Mouse (Mus musculus): ENCODE data around the gene Map3k13.
A peak's percentile ranks its signal among the peaks of the same experiment; 100 is the strongest.
"Not testable (repeated sequence)": the region's sequence is repeated elsewhere in the genome, so short reads cannot be mapped to it uniquely, and the experiment has no call there.

Gene Map3k13

DNA sequence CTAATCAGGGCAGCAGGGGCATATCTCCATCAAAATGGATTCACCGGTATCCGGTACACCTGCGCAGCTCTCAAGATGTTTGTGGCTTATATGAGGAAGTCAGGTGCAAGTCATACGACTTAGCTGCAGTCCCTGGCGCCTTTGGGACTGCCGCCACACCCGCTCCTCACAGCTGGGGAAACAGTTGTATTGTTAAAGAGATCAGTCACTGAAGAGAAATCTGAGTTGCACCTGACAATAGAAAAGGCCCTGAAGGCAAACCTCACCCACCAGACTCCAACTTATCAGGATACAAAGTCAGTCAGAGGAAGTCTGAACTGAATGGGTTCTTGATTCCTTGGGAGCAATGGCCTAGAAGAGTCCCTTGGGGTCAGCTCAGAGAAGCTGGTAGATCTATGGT is 13.6 kb downstream of the Map3k13 start:
- DNase-seq (ENCODE audit: low read depth, low spot score), result not testable (repeated sequence)

DNA sequence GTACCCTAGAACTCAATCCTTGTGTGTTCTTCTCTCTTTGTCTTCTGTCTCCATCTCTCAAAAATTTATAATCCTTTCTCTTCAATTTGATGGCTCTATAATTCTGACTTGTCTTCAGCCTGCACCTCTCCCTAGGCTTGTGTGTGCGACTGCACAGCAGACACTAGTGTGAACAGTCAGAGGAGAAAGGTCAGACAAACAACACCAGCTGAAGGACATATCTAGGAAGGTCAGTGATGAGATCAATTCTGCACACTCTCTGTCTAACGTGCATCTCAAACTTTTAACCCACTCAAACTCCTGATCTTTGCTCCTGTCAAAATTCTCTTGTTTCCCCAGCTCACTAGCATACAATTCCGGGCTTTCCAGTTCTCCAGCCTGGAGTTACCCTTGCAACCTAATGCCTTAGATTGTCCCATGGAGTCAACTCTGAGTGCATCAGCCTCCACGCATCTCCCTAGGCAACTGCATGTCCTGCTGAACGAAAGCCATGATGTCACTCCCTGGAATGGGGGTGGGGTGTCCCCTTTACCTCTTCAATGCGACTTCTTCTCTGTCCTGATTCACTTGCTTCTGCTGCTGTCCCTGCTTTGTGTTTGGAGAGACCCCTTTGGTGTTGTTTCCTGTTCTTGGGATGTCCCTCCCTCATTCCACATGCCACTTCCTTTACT is 19.2 kb downstream of the Map3k13 start:
- no peak for DNase-seq (ENCODE audit: low read depth, low spot score)

DNA sequence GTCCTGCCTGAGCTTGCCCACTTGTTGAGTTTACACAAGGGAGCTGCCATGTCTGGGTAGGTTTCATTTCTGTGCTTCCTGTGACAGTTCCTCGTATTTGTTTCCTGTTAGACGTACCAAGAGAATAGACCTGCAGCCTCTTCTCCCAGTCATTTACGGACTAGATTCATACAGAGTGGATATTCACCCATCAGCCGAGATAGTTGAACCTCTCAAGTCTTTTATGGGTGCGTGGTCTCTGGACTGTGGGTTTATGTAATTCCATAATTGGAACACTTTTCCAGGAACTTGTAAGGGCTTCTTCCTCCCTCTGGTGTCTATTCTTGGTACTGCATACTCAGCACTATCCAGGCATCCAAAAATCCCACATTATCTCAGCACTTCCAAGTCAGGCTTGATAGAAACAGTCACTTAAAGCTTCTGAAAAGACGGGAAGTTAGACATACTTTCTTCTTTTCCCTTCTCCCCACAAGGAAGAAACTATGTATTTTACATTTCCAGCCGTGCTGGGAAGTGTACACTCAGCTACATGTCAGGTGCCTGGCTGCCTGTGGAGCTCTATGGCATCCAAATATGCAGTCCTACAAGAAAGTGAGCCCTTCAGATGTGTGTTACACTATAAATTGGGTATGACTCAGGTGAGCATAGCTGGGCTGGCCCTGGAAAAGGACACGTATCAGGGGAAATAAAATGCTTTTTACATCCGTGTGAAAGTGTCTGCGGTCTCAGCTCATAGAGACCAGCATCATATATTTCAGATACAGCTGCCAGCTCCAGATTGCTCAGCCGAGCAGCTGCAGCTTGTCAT is 20.9 kb downstream of the Map3k13 start:
- DNase-seq (ENCODE audit: low read depth, low spot score), result peak; percentile 63

DNA sequence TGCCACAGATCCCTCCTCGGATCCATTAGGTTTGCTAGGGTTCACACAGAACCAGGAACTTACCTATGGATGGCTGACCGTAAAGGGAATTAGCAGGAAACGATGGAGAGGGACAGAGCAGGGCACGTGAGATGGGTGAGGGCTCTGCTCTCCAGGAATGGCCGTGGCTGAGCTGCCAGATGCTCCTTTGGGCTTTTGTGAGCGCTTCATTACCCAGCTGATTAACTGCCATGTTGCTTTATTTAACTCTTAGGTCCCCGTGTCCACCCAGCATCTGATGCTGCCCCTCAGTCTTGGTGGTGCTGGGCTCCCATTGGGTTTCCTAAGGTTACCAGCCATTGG is 21.5 kb downstream of the Map3k13 start:
- DNase-seq (ENCODE audit: low read depth, low spot score), result no peak

DNA sequence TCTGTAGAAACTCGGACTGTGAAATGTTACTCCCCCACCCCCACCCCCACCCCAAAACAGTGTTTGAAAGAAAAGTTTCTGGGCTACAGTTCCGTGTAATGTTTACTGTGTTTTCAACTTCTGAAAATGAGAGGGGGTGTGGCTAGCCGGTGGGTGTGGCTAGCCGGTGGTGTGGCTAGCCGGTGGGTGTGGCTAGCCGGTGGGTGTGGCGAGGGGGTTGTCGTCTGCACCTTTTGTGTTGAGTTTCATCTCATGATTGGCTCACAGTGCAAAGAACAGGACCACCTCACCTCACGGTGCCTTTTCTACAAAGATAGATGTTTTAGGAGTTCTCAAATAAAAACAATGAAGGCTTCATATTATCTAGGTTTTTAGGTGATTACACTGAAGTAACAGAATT is 24.0 kb downstream of the Map3k13 start:
- no peak for DNase-seq (ENCODE audit: low read depth, low spot score)

DNA sequence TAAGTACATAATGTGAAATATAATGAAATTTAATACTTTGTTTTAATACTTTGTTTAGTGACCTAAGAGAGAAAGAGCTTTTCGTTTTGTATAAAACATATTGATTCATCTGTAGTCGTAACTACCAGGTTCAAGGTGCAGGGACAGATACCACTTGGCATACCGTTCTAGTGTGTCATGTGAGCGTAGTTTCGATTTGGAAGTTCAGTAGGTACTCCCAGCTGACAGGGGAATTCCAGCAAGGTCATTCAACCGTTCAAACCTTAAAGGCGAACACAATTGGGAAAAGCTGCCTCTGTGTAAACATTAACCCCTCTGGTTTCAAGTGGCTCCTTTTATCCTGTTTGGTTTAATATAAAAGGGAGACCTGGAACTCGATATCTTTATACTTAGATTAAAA is 24.5 kb downstream of the Map3k13 start:
- no peak for DNase-seq (ENCODE audit: low read depth, low spot score)

DNA sequence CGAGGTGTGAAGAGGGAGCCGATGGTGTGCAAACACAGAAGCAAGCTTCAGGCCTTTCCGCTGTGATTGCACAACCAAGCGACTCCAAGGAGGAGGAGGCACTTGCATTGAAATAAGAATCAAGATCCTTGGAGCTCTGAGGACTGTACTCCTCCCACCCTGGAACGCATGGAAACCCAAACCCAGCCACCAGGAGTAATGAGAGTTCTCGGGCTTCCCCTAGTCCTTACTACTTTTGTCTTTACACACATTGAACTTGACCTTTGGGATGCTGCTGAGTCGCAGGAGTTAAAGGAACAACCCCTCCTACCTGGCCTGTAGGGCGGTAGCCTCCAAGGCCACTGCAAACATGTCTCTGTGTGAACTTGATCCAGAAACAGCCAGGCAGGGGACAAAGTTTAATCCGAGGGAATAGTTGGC is 31.5 kb downstream of the Map3k13 start:
- DNase-seq (ENCODE audit: low read depth, low spot score), result no peak

DNA sequence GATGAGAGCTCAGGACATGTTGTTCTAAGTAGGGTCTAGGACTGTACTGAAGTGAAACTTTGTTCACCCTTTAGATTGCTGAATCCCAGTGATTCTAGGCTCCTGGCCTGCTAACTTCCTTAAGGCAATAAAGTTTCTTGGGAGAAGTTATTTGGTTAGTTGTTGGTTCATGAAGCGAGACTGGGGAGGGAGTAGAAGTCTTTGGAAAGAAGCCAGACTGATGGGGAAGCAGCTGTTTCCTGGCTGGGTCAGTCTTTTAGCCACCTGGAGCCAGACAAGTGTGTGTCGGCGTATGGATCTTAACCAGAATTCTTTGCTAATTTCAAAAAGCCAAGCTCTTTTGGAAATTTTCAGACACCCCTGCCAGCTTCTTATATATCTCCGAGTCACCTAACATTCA is 33.0 kb downstream of the Map3k13 start:
- DNase-seq (ENCODE audit: low read depth, low spot score), result no peak

DNA sequence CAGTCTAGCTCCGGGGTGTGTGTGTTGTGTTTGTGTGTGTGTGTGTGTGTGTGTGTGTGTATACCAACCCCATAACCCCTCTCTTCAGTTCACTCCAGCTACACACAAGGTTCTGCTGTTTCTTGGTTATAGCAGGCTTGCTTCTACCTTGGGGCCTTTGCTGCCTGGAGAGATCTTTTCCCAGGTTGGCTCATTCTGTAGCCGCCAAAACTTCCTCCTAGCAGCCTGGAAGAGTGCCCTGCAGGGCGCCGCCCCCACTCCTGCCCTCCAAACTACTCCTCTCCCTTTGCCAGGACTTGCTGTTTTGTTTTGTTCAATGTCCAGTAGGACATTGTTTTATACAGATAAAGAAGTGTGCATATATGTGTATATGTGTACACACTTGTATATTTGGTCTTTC is 33.4 kb downstream of the Map3k13 start:
- DNase-seq (ENCODE audit: low read depth, low spot score), result no peak

DNA sequence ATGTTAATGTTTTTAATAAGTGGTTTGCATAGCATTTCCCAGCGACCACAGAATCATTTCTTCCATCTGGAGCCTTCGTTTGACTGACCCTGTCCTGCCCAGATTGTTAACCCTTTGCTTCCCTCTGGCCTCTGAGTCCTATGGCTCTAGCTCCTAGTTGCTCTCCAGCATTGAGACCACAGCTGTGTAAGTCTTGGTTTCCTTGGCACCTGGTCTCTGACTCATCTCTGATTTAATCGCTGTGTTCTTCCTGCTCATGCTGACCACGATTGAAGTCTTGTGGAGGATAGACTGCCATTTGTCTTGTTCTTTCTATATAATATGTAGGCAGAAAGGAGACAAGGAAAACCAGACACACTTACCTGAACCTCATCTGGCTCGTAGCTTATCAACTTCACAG is 35.6 kb downstream of the Map3k13 start:
- DNase-seq (ENCODE audit: low read depth, low spot score), result no peak

DNA sequence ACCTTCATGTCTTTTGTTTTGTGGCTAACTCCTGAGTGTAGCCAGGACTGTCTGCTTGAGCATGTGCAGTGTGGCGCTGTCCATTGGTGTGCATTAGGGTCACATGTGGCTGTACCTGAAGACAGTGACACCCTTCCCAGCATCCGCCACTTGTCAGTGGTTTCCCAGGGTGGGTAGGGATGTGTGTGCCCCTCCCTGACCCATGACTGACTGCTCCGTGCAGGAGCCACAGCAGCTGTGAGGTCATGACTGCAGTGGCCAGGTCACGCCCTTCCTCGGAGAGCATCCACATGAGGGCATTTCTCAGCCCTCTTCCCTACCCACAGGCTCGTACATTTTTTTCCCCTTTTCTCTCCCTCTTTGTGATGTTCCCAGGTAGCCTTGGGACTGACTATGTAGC is 36.6 kb downstream of the Map3k13 start:
- no peak for DNase-seq (ENCODE audit: low read depth, low spot score)

DNA sequence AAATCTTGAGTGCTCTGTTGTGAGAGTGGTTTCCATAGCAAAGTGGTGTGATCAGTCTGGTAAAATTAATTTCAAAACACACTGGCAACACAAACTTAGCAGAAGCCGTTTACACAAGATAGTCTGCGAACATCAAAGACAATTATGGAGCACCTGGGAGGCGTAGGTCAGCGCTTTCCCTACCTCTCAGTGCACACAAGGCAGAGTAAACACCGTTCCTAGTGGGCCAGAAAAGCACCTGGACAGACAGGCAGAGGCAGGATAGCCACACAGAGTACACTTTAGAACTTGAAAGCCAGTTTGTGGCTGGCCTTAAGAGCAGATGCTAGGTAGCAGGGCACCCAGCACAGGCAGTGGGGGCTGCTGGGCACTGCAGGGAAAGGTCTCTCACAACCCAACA is 37.6 kb downstream of the Map3k13 start:
- no peak for DNase-seq (ENCODE audit: low read depth, low spot score)

DNA sequence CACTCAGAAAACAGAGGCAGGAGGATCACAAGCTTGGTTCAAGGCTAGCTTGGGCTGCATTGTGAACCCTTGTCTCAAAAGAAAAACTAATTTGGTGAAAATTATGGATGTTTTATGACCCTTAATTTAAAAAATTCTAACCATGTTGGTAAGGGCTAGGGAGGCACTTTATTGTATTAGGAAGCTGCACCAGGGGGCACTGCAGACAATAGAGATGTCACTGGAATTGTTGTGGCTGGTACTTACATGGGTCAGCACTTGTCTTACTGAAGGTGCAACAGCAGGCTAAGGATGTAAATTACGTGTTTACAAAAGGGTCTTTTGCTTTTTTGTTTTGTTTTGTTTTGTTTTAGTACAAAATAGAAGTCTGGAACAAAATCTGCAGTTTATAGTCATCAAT is 39.3 kb downstream of the Map3k13 start:
- no peak for DNase-seq (ENCODE audit: low read depth, low spot score)

DNA sequence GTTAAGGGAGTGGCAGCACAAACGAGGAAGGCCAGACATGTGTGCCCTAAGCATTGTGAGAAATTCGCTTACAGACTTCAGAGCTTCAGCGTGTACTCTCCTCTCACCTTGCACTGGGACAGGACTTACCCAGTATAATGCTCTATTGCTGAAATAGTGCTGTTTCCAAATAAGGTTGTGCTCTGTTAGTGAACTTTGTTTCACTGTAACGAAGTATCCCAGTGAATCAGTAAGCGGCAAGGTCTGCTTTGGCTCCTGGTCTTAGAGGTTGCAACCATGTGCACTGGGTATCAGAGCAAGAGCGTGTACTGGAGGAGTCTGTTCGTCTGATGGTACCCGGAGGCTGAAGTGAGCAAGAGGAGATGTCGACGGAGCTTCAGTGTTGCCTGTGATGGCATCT is 39.8 kb downstream of the Map3k13 start:
- DNase-seq (ENCODE audit: low read depth, low spot score), result no peak

DNA sequence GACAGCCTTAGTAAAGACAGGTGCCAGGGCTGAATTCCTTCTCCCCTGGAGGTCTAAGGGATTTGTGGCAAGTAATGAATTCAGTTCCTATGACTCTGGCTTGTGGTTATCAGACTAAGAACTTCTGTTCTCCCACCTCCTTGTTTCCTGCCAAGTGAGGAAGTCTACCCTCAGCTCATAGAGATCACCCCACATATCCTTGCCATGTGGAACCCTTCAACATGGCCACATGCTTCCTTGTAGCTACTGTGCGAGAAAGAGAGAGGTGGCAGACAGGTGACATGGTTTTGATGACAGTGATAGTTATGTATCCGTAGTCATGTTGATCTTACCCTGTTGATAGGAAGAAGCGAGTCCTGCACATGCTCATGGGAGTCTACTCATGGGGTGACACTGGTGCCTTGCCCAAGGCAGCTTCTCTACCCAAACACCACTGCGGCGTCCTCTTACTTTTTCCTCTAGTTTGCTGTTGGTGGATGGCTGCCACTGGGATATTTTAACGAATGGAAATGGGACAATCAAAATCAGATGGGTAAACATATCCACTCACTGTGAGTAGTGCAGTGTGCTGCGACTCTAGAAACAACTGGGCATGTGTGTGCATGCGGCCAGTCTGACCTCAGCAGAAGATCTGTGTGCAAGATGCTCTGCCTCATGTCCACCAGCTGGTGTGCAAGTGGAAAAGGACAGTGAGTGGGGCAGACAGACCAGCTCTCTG is 40.9 kb downstream of the Map3k13 start:
- DNase-seq (ENCODE audit: low read depth, low spot score), result no peak

DNA sequence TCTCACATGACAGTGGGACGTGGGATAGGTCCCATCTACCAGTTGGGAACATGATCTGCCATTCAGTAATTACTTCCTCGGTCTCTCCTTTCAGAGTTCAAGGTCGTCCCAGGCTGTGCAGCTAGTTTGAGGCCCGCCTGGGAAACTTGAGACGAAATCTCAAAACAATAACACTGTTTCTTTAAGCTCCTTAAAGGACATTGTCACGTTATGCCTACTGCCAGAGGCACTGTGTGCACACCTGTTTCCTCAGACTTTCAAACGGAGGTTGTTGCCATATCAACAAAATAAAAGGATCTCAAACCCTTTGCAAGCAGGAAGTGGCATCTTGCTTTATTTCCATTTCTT is 41.4 kb downstream of the Map3k13 start:
- DNase-seq (ENCODE audit: low read depth, low spot score), result no peak

DNA sequence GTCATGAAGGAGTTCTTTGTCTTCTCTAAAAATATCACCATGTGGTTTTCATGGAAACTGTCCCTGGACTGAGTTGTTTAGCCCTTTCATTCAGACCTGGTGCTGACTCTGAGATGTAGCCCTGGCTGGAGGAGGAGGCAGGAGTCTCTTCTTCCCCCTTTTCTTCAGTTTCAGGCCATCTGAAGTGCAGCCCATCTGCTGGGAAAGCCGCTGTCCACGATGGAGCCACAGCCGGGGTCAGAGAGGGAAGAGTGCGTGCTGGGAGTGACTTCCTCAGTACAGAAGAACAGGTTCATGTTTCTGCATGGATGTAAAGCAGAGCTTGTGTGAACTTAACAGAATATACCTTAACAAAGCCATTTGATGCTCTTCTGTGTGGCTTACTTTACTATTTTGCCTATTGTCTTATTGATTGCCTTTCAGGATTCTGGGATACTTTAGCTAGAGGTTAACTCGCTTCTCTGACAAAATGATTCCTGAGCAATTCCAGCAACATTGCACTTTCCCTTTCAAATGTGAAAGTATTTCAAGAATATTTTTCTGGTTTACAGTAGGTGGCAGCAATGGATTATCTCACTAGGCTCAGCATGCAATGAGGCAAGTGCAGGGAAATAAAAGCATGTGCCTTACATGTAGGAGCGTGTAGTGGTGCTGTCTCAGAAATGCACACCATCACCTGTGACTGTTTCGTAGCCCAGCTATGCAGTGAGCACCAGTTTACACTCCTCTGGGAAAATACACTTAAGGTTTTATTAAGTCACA is 42.3 kb downstream of the Map3k13 start:
- peak; percentile 28 for DNase-seq (ENCODE audit: low read depth, low spot score)

DNA sequence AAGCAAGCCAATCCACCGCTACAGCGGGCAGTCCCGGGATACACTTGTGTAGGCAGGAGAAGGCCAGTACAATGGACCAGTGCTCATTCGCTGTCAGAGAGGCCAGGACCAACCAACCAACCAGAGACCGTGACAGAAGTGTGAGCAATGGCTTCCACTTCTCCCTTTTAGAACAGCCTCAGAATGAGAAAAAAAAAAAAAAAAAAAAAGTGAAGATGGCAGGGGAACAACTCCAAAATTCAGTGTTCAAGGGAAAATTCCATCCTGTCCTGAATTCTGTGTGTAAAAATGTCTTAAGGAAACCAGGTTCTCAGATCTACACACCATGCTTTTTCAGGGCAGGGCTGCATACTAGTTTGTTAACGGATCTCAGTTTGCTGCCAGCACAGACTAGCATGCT is 43.5 kb downstream of the Map3k13 start:
- DNase-seq (ENCODE audit: low read depth, low spot score), result no peak

DNA sequence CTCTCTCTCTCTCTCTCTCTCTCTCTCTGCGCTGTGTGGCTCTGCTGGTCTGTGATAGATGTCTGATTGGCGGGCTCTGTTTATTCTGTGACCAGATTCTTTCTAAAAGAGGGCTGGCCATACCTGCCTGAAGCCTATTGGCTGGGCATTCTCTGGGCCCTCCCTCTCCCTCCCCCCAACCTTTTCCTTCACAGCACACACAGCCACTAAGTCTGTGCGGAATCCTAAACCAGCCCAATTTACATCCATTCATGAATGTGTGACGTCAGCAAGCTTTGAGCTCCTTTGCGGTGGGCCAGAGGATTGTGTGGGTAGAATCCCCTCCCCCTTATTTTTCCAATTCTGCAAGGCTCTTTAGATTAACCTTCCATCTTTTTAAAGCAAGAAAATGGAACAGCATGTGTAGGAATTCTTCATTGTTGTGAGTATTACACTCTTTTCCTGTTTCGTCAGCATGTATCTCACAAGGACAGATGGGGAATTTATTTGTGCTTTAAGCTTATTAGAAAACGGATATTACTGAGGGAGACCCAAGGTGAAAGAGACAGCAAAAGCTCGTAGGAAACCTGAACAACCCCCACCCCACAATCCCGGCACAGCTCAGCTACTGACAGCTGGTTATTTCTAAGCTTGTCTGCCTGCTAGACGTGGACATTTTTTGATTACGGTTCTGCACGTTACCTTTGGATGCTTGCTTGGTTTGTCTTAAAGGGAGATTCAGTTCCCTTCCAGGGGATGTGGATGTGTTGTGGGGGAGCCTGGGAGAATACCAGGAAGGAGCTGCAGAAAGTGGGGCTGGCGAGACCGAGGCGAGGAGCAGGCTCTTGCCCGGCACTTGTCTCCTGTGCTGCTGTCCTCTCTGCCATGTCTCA is 51.9 kb downstream of the Map3k13 start:
- peak; percentile 95 for DNase-seq (ENCODE audit: low read depth, low spot score)

DNA sequence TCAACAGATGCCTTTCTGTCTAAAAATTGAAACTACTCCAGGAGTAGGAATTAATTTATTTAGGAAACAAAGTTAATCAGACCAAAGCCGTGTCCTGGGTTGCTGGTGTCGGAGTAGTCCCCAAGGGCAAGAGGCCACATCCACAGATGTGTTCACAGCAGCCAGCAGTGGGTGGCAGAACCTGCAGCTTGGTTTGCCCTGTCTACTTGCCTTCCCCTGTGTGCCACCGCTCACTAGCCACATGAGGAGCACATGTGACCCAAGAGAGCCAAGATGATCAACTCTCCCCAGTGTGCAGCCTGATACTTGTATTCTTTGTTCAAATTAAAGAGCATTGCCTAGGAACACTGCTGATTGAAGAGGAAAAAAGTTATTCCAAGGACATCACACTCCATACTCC is 54.3 kb downstream of the Map3k13 start:
- DNase-seq (ENCODE audit: low read depth, low spot score), result no peak

DNA sequence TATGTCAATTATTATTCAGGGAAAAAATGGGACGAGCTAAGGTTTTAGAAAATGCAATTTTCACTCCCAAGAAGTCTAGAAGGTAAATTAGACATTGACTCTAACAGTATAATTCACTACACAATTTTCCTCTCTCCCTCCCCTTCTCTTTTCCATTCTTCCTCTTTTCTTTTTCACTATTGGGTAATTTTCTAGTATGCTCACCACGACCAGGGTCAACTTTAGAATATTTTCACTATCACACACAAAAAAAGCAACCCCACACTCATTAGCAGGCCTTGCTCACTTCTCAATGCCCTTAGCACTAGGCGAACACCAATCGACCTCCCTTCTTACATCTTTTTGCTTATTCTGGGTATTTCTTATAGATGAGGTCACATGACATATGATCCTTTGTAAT is 54.7 kb downstream of the Map3k13 start:
- DNase-seq (ENCODE audit: low read depth, low spot score), result no peak
